Mouse (Mus musculus): Measurements from ENCODE around the gene Cdc42se1.

GRCm38 (mm10) chr3:95275161-95275560 is 46.6 kb downstream of the Cdc42se1 start:
- no peak for TF ChIP-seq CTCF (IDR thresholded peaks at IDR 0.05; ENCODE audit: low read depth)
- TF ChIP-seq EP300 (IDR thresholded peaks at IDR 0.05; ENCODE audit: low read depth), result no peak

Measured in liver, embryonic 14.5 days (tissue).